8 mouse cellular contexts compared by ENCODE assay signal in genomic region chr4:46611181-46611580, GRCm38 (mm10). TPM values are rescaled to one million over a fixed set of nuclear protein-coding genes. Genes with fewer than 3 reads are reported as not detected.
A peak's percentile ranks its signal among the peaks of the same experiment; 100 is the strongest.
DNase-seq lines count a peak whose midpoint lies in the region; ATAC-seq lines count a peak whose summit lies in the region.

No protein-coding gene starts in this region.

- 4% methylated on average over 4 of the region's 4 CpGs for WGBS in intestine, embryonic 16.5 days
- under 1% methylated on average over 4 of the region's 4 CpGs for WGBS in midbrain, embryonic 16.5 days

- intact Hi-C loops in left cerebral cortex, postnatal 25 days (cut with DNase I) = loop anchor here (1.0 kb wide), 1 partner anchor 46 kb away; no protein-coding TSS in a partner anchor

- no peak overlapping the region for H3K9ac ChIP-seq in intestine, embryonic 16.5 days (ENCODE audit: low read depth, low read length)
- H3K9ac ChIP-seq in midbrain, embryonic 16.5 days (ENCODE audit: low read depth, low read length) = no peak overlapping the region

- no peaks in the 10 kb centered on the region for H3K27me3 ChIP-seq in intestine, embryonic 16.5 days (replicated peaks; ENCODE audit: control insufficient read depth, insufficient read depth, low read length)
- H3K27me3 ChIP-seq in midbrain, embryonic 16.5 days (ENCODE audit: control insufficient read depth, insufficient read depth, low read depth, low read length) = peaks cover 3% of the 10 kb centered on the region; the same call in 1 of the 2 replicates

- H3K4me2 ChIP-seq in intestine, embryonic 16.5 days (ENCODE audit: low read depth, low read length) = no peak overlapping the region
- no peak overlapping the region for H3K4me2 ChIP-seq in midbrain, embryonic 16.5 days (ENCODE audit: low read length)

- H3K27ac ChIP-seq in intestine, embryonic 16.5 days (ENCODE audit: low read length) = no peak overlapping the region
- H3K27ac ChIP-seq in midbrain, embryonic 16.5 days (ENCODE audit: low read length) = no peak overlapping the region

- no peak overlapping the region for H3K4me3 ChIP-seq in intestine, embryonic 16.5 days (ENCODE audit: low read length)
- H3K4me3 ChIP-seq in midbrain, embryonic 16.5 days (ENCODE audit: low read depth, low read length) = no peak overlapping the region

- DNase-seq in ovary, postnatal 10 days (ENCODE audit: low spot score) = peak; percentile 81
- DNase-seq in ovary, adult 18-20 months (ENCODE audit: low spot score) = no peak
- DNase-seq in gastrocnemius, adult 8-10 months (ENCODE audit: low spot score in 2 of 2) = peak; percentile 52 to 62
- peak; percentile 90 to 93 for DNase-seq in left cerebral cortex, postnatal 25 days (ENCODE audit: low spot score in 2 of 2)
- peak; percentile 72 to 79 for DNase-seq in spleen, postnatal 36 days (ENCODE audit: low spot score in 2 of 2)

- H3K9me3 ChIP-seq in intestine, embryonic 16.5 days (ENCODE audit: control insufficient read depth, low read length) = no peaks in the 10 kb centered on the region
- no peaks in the 10 kb centered on the region for H3K9me3 ChIP-seq in midbrain, embryonic 16.5 days (replicated peaks; ENCODE audit: control insufficient read depth, low read length, poor library complexity, severe bottlenecking)

- H3K36me3 ChIP-seq in intestine, embryonic 16.5 days (ENCODE audit: control insufficient read depth, insufficient read depth, low read length) = no peaks in the 10 kb centered on the region
- no peaks in the 10 kb centered on the region for H3K36me3 ChIP-seq in midbrain, embryonic 16.5 days (ENCODE audit: control insufficient read depth, insufficient read depth, low read length)

- no peaks in the 10 kb centered on the region for H3K4me1 ChIP-seq in intestine, embryonic 16.5 days (ENCODE audit: control insufficient read depth, insufficient read depth, low read length)
- no peaks in the 10 kb centered on the region for H3K4me1 ChIP-seq in midbrain, embryonic 16.5 days (ENCODE audit: control insufficient read depth, insufficient read depth, low read length)

- ATAC-seq in common myeloid progenitor, adult 5-6 weeks (replicated peaks; ENCODE audit: low read depth, poor library complexity, severe bottlenecking) = peak; percentile 39
- peak; percentile 37 for ATAC-seq in intestine, embryonic 16.5 days
- peak; percentile 34 for ATAC-seq in midbrain, embryonic 16.5 days

RNA-seq across cellular contexts. Expression of gene Coro2a, which starts 9.2 kb away (rescaled TPM):
- 47.3 and 61.3 TPM in 2 replicates for total RNA-seq in common myeloid progenitor, adult 5-6 weeks (2017)
- under 1 TPM in 3 of 4 experiments, not detected in 1; 0.22 to 0.61 (median 0.27) TPM for total RNA-seq in gastrocnemius, adult 8-10 months (2022)
- 99.8 and 112 TPM in 2 replicates for polyA plus RNA-seq in intestine, embryonic 16.5 days (2015; fragmentation: Nextera tagmentation; extraction: Ambion mirVana)
- 10 to 100 TPM; 26.2 to 29.7 TPM for total RNA-seq in left cerebral cortex, postnatal 25 days (2021)
- polyA plus RNA-seq in midbrain, embryonic 16.5 days (2015; fragmentation: Nextera tagmentation; extraction: Ambion mirVana) = 7.4 and 8.2 TPM in 2 replicates

RNA-seq across cellular contexts. Expression of gene Tbc1d2, which starts 38.8 kb away (rescaled TPM):
- total RNA-seq in common myeloid progenitor, adult 5-6 weeks (2017) = 4.1 and 5.3 TPM in 2 replicates
- under 1 TPM; 0.29 to 0.58 (median 0.37) TPM for total RNA-seq in gastrocnemius, adult 8-10 months (2022)
- 7.4 and 7.7 TPM in 2 replicates for polyA plus RNA-seq in intestine, embryonic 16.5 days (2015; fragmentation: Nextera tagmentation; extraction: Ambion mirVana)
- total RNA-seq in left cerebral cortex, postnatal 25 days (2021) = 1 to 10 TPM; 2.6 to 3.3 TPM
- polyA plus RNA-seq in midbrain, embryonic 16.5 days (2015; fragmentation: Nextera tagmentation; extraction: Ambion mirVana) = 0.65 and 0.82 TPM in 2 replicates

Comparison
In these comparisons a context has a peak if more than half of its experiments do, and no peak if none do; other contexts are left out.
1. RNA of gene Coro2a, which starts 9.2 kb away (total RNA-seq): 47.3 to 61.3 TPM in common myeloid progenitor, adult 5-6 weeks and 26.2 to 29.7 TPM in left cerebral cortex, postnatal 25 days; 0.22 to 0.61 TPM in gastrocnemius, adult 8-10 months; every median in the first group is over 10 times any median in the second.
2. Peak in every context shown above with its lines, with median percentiles within 50 percentile points of each other: ATAC-seq.